Mouse (Mus musculus): ENCODE measurements around the gene Glis3. TPM values are rescaled to one million over a fixed set of nuclear protein-coding genes. Genes with fewer than 3 reads are reported as not detected.

Glis3 gene
- polyA plus RNA-seq (2011; ENCODE audit: insufficient read length, low read depth, missing spikeins), result 26.0 and 31.6 TPM in 2 replicates

DNA sequence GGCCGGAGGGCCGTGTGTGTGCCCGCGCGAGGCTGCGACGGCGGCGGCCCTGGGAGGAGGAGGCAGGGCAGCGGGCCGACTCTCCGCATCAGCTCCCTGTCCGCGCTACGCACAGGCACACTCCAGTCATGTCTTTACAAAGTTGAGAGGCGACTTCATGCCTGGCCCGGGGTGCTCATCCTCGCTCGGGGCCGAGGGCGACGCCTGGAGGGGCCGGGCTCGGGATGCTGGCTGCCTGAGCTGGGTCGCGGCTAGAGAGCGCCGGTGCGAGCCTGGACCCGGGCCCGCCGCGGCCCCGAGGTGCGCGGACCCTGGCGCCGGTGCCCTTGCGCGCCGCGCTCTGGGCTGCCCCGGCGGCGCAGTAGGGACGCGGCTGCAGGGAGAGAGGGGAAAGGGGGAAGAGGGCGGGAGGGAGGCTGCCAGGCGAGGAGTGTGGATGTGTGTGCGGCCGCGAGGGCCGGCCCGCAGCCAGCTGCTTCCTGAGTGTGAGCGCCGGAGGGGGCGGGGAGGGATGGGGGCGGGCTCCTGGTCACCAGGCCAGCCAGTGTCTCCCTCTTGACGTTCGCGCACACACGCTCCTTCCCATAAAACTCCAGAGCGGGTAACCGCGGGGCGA lies at the start of gene Glis3:
Glis3 (minus strand) TSS at position 302 of the 616 bp plus-strand sequence.
- peak within 1 kb of the TSS; percentile 15 for H3K27ac ChIP-seq (ENCODE audit: insufficient read depth, low read length)
- H3K4me1 ChIP-seq (ENCODE audit: control insufficient read depth, insufficient read depth, low read length), result peaks cover 11% of the 10 kb centered on the region; the same call in 1 of the 2 replicates
- TF ChIP-seq CTCF (IDR thresholded peaks at IDR 0.05; ENCODE audit: borderline replicate concordance, insufficient read depth, low read length) (no peak), POLR2A (IDR thresholded peaks at IDR 0.05; ENCODE audit: low read depth, low read length) (peak; percentile 68)
- H3K4me3 ChIP-seq (ENCODE audit: insufficient read depth, low read length), result peak within 1 kb of the TSS; percentile 87

DNA sequence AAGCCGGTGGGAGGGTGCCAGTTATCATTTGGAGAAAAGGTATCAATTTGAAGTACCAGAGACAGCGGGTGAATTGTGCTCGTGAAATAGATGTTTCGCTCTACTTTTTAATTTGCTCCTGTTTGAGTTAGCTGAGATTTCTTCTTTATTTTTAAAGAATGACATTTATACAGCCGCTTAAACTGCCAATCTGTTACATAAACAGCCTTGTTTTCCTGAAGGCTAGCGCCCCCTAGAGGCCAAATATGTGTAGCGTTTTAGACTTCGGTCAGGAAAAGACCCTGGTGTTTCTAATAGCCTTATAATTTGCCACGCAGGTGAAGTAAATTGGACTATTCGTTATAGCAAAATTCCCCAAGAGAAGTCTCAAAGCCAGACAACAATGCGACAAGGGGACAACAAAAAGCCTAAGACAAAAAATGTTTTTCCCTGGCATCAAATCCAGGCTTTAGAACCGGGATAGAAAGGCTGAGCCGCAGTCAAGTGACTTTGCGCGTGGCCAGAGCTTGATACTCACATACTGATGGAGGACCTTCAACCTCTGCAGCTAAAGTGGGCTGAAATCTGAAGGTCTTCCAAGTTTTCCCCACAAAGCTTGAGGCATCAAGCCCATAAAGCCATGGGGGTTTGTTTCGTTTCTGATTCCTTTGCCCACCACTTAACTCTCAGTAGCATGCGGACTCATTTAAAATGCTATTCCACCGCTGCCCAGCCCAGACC lies 46.4 kb upstream of the Glis3 start:
- TF ChIP-seq POLR2A (IDR thresholded peaks at IDR 0.05; ENCODE audit: low read depth, low read length), result no peak
- TF ChIP-seq CTCF (IDR thresholded peaks at IDR 0.05; ENCODE audit: borderline replicate concordance, insufficient read depth, low read length), result no peak
- Histone ChIP-seq H3K27ac (ENCODE audit: insufficient read depth, low read length) (no peak overlapping the region), H3K4me1 (ENCODE audit: control insufficient read depth, insufficient read depth, low read length) (no peaks in the 10 kb centered on the region; the same call in 1 of the 2 replicates), H3K4me3 (ENCODE audit: insufficient read depth, low read length) (no peak overlapping the region)

DNA sequence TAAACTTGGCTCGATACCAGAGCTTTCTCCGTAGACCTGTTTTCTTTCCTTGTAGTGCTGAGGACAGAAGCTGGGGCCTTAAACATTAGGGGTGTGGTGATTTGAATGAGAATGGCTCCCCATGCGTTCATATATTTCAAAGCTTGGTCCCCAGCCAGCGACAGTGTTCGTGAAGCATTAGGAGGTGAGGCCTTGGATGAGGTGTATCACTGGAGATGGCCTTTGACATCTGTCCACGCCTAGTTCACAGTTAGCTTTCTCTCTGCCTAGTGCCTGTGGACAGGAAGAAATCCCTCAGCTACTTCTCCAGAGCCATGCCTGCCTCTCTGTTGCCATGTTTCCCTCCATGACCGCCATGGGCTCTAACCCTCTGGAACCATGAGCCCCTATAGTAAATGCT lies 44.8 kb upstream of the Glis3 start:
- Histone ChIP-seq H3K4me3 (ENCODE audit: insufficient read depth, low read length) (no peak overlapping the region), H3K27ac (ENCODE audit: insufficient read depth, low read length) (no peak overlapping the region), H3K4me1 (ENCODE audit: control insufficient read depth, insufficient read depth, low read length) (no peaks in the 10 kb centered on the region; the same call in 1 of the 2 replicates)
- no peak for TF ChIP-seq CTCF (IDR thresholded peaks at IDR 0.05; ENCODE audit: borderline replicate concordance, insufficient read depth, low read length)
- no peak for TF ChIP-seq POLR2A (IDR thresholded peaks at IDR 0.05; ENCODE audit: low read depth, low read length)

DNA sequence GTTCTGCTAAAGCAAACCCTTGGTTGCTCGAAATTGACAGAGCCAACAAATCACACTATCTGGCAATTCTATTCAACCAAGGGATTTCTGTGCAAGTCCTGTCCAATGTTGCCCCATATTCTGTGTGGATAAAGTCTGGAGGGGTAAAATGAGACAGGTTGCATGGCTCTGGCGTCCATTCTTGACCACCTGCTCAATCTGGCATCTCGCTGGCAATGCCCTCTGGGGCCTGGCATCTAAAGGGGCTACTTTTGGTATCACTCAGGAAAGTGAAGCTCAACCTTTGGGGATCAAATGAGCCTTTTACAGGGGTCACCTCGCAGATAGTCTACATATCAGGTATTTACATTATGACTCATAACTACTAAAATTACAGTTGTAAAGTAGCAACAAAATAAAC lies 42.7 kb upstream of the Glis3 start:
- no peak overlapping the region for H3K27ac ChIP-seq (ENCODE audit: insufficient read depth, low read length)
- H3K4me3 ChIP-seq (ENCODE audit: insufficient read depth, low read length), result no peak overlapping the region
- TF ChIP-seq POLR2A (IDR thresholded peaks at IDR 0.05; ENCODE audit: low read depth, low read length) (no peak), CTCF (IDR thresholded peaks at IDR 0.05; ENCODE audit: borderline replicate concordance, insufficient read depth, low read length) (no peak)
- no peaks in the 10 kb centered on the region; the same call in 1 of the 2 replicates for H3K4me1 ChIP-seq (ENCODE audit: control insufficient read depth, insufficient read depth, low read length)

DNA sequence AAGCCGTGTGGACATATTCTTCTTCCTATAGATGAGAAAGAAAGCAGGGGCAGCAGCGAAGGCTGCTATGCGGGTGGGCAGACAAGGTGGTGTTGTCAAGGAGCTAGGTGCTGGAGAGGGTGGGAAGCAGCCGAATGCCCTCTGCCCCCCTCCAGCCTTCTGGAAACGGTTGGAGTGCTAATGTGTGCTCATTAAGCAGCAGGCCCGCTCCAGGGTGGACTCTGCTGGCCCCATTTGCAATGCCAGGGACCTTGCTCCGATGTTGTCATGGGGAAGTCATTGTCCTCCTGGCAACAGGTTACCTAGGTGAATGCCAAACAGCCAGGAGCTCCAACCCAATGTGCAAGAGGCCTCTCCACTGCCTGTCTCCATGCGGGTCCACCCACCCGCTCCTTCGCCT lies 42.0 kb upstream of the Glis3 start:
- Histone ChIP-seq H3K4me1 (ENCODE audit: control insufficient read depth, insufficient read depth, low read length) (no peaks in the 10 kb centered on the region; the same call in 1 of the 2 replicates), H3K4me3 (ENCODE audit: insufficient read depth, low read length) (no peak overlapping the region), H3K27ac (ENCODE audit: insufficient read depth, low read length) (no peak overlapping the region)
- TF ChIP-seq CTCF (IDR thresholded peaks at IDR 0.05; ENCODE audit: borderline replicate concordance, insufficient read depth, low read length) (no peak), POLR2A (IDR thresholded peaks at IDR 0.05; ENCODE audit: low read depth, low read length) (no peak)

DNA sequence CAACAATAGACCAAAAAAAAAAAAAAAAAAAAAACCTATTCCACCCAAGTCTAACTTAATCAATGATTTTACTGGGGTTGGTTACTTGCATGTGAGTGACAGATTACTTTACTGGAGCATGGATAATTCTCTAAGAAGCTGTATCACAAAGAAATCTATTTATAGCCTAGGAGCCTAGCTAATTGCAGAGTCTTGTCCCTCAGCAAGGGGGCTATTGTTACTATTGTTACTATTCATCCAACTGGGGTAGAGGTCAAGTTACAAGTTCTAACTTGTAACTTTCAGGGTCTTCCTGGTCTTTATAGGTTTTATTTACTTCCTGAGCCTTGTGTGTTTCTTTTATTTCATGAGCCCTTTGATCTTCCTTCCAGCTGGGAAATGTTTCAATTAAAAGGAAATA lies 40.1 kb upstream of the Glis3 start:
- no peak for TF ChIP-seq POLR2A (IDR thresholded peaks at IDR 0.05; ENCODE audit: low read depth, low read length)
- no peak for TF ChIP-seq CTCF (IDR thresholded peaks at IDR 0.05; ENCODE audit: borderline replicate concordance, insufficient read depth, low read length)
- no peak overlapping the region for H3K4me3 ChIP-seq (ENCODE audit: insufficient read depth, low read length)
- no peak overlapping the region for H3K27ac ChIP-seq (ENCODE audit: insufficient read depth, low read length)
- peaks cover 7% of the 10 kb centered on the region; the same call in 1 of the 2 replicates for H3K4me1 ChIP-seq (ENCODE audit: control insufficient read depth, insufficient read depth, low read length)

DNA sequence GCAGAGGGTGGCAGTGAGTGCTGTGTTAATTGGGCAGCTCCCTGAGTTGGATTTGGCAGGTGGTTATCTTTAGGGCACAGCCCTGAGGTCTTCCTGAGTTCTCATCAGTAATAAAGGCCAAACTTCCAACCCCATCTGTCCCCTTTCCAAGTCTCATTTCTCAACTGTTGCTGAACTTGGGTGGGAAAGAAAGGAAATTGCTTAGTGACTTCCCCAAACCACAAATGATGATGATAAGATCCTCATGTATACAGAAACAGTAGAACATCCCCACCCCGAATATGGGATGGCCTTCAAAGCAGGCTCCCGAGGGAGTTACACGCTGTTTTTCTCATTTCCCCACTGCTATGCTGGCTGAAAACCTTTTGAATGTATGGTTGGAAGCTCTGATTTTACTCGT lies 34.8 kb upstream of the Glis3 start:
- Histone ChIP-seq H3K4me1 (ENCODE audit: control insufficient read depth, insufficient read depth, low read length) (peaks cover 7% of the 10 kb centered on the region; the same call in 1 of the 2 replicates), H3K27ac (ENCODE audit: insufficient read depth, low read length) (no peak overlapping the region), H3K4me3 (ENCODE audit: insufficient read depth, low read length) (no peak overlapping the region)
- TF ChIP-seq CTCF (IDR thresholded peaks at IDR 0.05; ENCODE audit: borderline replicate concordance, insufficient read depth, low read length) (no peak), POLR2A (IDR thresholded peaks at IDR 0.05; ENCODE audit: low read depth, low read length) (no peak)

DNA sequence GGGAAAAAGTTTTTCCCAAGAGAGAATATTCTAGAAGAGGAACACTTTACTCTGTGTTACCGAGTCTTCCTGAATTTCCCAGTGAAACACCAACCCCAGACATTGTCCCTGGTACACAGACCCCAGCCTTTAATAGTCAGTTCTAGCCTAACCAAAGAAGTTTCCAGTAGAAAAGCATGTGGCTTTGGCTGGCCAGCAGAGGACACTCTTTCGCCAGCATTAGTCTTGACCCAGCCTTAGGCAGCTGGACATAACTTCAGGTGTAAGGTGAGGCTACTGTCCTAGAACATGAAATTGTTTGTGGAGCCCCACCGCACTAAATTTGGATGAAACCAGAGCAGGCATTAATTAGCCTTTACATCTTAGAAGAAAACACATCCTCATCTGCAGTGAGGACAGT lies 17.8 kb upstream of the Glis3 start:
- Histone ChIP-seq H3K27ac (ENCODE audit: insufficient read depth, low read length) (no peak overlapping the region), H3K4me1 (ENCODE audit: control insufficient read depth, insufficient read depth, low read length) (no peaks in the 10 kb centered on the region), H3K4me3 (ENCODE audit: insufficient read depth, low read length) (no peak overlapping the region)
- TF ChIP-seq CTCF (IDR thresholded peaks at IDR 0.05; ENCODE audit: borderline replicate concordance, insufficient read depth, low read length), result no peak
- no peak for TF ChIP-seq POLR2A (IDR thresholded peaks at IDR 0.05; ENCODE audit: low read depth, low read length)

DNA sequence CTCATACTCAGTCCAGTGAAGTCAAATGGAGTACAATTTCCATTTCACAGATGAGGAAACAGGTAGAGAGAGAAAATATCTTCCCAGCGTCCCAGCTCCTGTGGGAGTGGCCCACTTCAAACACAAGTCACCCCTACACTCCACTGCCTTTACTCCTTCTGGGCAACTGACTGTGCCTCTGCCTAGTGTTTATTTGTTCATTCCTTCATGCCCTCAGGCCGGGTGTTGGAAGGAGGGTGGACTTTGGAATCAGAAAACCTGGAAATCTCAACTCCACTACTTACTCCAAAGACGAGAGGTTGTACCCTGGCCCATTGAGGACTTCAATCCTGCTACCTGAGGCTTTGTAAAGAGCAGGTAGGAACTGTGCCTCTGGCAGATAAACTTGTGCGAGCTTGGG lies 6.5 kb upstream of the Glis3 start:
- TF ChIP-seq POLR2A (IDR thresholded peaks at IDR 0.05; ENCODE audit: low read depth, low read length) (no peak), CTCF (IDR thresholded peaks at IDR 0.05; ENCODE audit: borderline replicate concordance, insufficient read depth, low read length) (no peak)
- Histone ChIP-seq H3K4me3 (ENCODE audit: insufficient read depth, low read length) (no peak overlapping the region), H3K4me1 (ENCODE audit: control insufficient read depth, insufficient read depth, low read length) (peaks cover 2% of the 10 kb centered on the region; the same call in 1 of the 2 replicates), H3K27ac (ENCODE audit: insufficient read depth, low read length) (no peak overlapping the region)

DNA sequence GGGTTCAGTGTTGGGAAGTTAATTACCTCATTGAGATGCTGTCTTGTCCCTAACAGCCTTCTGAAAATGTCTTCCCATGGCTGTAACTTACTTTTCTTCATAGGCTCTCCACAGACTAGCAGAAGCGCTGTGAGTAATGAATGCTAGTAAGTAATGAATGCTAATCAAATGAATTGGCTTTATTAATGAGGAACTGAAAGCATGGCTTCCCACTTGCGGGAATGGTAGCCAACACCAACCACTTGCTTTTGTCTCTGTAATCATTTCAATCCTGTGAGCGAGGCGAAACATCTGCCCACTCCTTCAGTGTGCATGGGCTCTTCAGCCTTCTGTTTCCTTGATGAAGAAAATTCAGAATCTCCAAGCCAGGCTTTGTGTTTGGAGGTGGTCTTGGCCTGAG lies 5.6 kb upstream of the Glis3 start:
- H3K4me1 ChIP-seq (ENCODE audit: control insufficient read depth, insufficient read depth, low read length), result peaks cover 4% of the 10 kb centered on the region; the same call in 1 of the 2 replicates
- TF ChIP-seq CTCF (IDR thresholded peaks at IDR 0.05; ENCODE audit: borderline replicate concordance, insufficient read depth, low read length) (no peak), POLR2A (IDR thresholded peaks at IDR 0.05; ENCODE audit: low read depth, low read length) (no peak)
- H3K4me3 ChIP-seq (ENCODE audit: insufficient read depth, low read length), result no peak overlapping the region
- H3K27ac ChIP-seq (ENCODE audit: insufficient read depth, low read length), result no peak overlapping the region
